Mouse (Mus musculus): ENCODE measurements at regions not wholly inside any gene's neighbourhood (a gene's known extent, or its start where the extent isn't known, plus 50 kb on each side); places are given as distances from the start of the nearest gene placed in this dataset.

- Histone ChIP-seq H3K9ac (replicated peaks; ENCODE audit: low read length, poor library complexity, severe bottlenecking) (no peak overlapping the region), H3K4me2 (ENCODE audit: low read depth, low read length, poor library complexity, severe bottlenecking) (no peak overlapping the region), H3K27me3 (ENCODE audit: insufficient read depth, low read length) (no peaks in the 10 kb centered on the region), H3K4me3 (ENCODE audit: low read depth, low read length) (no peak overlapping the region), H3K27ac (ENCODE audit: low read depth, low read length) (no peak overlapping the region), H3K36me3 (ENCODE audit: insufficient read depth, low read length) (no peaks in the 10 kb centered on the region), H3K4me1 (ENCODE audit: insufficient read depth, low read length) (no peaks in the 10 kb centered on the region), H3K9me3 (ENCODE audit: low read length) (no peaks in the 10 kb centered on the region)
- ATAC-seq (ENCODE audit: low FRiP score) (no peak), DNase-seq (ENCODE audit: low spot score) (no peak)
- WGBS = 44% methylated on average over 8 of the region's 8 CpGs
- TF ChIP-seq CTCF (IDR thresholded peaks at IDR 0.05) = no peak
These were observed 99.6 kb upstream of the Rnaseh2b start for GRCm38 (mm10) chr14:62192814-62193213.

DNA sequence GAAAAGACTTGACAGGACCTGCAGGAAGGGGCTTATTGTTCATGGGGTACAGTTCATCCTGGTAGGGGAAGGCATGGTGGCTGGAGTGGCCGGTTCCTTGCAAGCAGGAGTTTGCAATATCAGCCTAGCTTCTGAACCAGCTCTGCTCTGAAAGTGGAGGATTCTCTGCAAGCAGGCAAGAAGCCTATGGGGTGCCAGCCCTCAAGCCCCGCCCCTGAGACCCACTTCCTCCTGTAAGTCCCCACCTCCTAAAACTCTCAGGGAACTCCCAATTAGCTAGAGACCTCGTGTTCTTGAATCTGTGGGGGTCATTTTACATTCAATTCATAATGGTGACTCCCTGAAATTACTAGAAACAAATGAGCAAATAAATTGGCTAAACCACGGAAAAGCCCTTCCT is 99.0 kb upstream of the Rnaseh2b start:
- Histone ChIP-seq H3K9me3 (ENCODE audit: low read length) (no peaks in the 10 kb centered on the region), H3K27ac (ENCODE audit: low read depth, low read length) (no peak overlapping the region), H3K36me3 (ENCODE audit: insufficient read depth, low read length) (no peaks in the 10 kb centered on the region), H3K4me1 (ENCODE audit: insufficient read depth, low read length) (no peaks in the 10 kb centered on the region), H3K27me3 (ENCODE audit: insufficient read depth, low read length) (no peaks in the 10 kb centered on the region), H3K4me3 (ENCODE audit: low read depth, low read length) (no peak overlapping the region), H3K4me2 (ENCODE audit: low read depth, low read length, poor library complexity, severe bottlenecking) (no peak overlapping the region), H3K9ac (replicated peaks; ENCODE audit: low read length, poor library complexity, severe bottlenecking) (no peak overlapping the region)
- ATAC-seq (ENCODE audit: low FRiP score) = no peak
- DNase-seq (ENCODE audit: low spot score) = no peak
- WGBS = 61% methylated on average over 4 of the region's 4 CpGs
- no peak for TF ChIP-seq CTCF (IDR thresholded peaks at IDR 0.05)

- Histone ChIP-seq H3K9ac (replicated peaks; ENCODE audit: low read length, poor library complexity, severe bottlenecking) (no peak overlapping the region), H3K4me1 (ENCODE audit: insufficient read depth, low read length) (no peaks in the 10 kb centered on the region), H3K27me3 (ENCODE audit: insufficient read depth, low read length) (no peaks in the 10 kb centered on the region), H3K9me3 (ENCODE audit: low read length) (no peaks in the 10 kb centered on the region), H3K4me3 (ENCODE audit: low read depth, low read length) (no peak overlapping the region), H3K27ac (ENCODE audit: low read depth, low read length) (no peak overlapping the region), H3K36me3 (ENCODE audit: insufficient read depth, low read length) (no peaks in the 10 kb centered on the region), H3K4me2 (ENCODE audit: low read depth, low read length, poor library complexity, severe bottlenecking) (no peak overlapping the region)
- no peak for ATAC-seq (ENCODE audit: low FRiP score)
- no peak for DNase-seq (ENCODE audit: low spot score)
- WGBS = 60% methylated on average over 4 of the region's 4 CpGs
- no peak for TF ChIP-seq CTCF (IDR thresholded peaks at IDR 0.05)
These were observed 95.6 kb upstream of the Rnaseh2b start for GRCm38 (mm10) chr14:62196776-62197175.

- Histone ChIP-seq H3K9ac (replicated peaks; ENCODE audit: low read length, poor library complexity, severe bottlenecking) (no peak overlapping the region), H3K27me3 (ENCODE audit: insufficient read depth, low read length) (no peaks in the 10 kb centered on the region), H3K36me3 (ENCODE audit: insufficient read depth, low read length) (no peaks in the 10 kb centered on the region), H3K4me2 (ENCODE audit: low read depth, low read length, poor library complexity, severe bottlenecking) (no peak overlapping the region), H3K4me1 (ENCODE audit: insufficient read depth, low read length) (no peaks in the 10 kb centered on the region), H3K27ac (ENCODE audit: low read depth, low read length) (no peak overlapping the region), H3K9me3 (ENCODE audit: low read length) (no peaks in the 10 kb centered on the region), H3K4me3 (ENCODE audit: low read depth, low read length) (no peak overlapping the region)
- no peak for TF ChIP-seq CTCF (IDR thresholded peaks at IDR 0.05)
- DNase-seq (ENCODE audit: low spot score) (no peak), ATAC-seq (ENCODE audit: low FRiP score) (no peak)
- WGBS = 57% methylated on average over 6 of the region's 6 CpGs
These were observed 93.8 kb upstream of the Rnaseh2b start for GRCm38 (mm10) chr14:62198476-62199190.

- 69% methylated on average over 1 of the region's 1 CpGs for WGBS
These were observed 77.3 kb upstream of the Rnaseh2b start for GRCm38 (mm10) chr14:62215071-62215470.

DNA sequence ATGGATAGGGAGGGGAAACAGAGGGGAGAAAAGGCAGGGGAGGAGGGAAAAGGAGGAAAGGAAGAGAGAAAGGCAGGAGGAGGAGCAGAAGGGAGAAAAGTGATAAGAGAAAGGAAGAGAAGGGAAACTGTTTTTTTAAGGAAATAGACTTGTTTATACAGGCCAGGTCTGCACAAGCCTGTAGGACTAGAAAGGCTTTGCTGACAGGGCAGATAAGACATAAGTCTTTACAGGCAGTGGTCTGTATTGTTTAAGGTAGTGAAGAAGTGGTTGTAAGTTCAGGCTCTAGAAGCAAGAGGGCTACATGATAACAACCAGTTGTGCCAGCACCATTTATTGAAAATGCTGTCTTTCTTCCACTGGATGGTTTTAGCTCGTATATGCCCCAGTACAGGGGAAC is 75.4 kb upstream of the Rnaseh2b start:
- no peak for TF ChIP-seq CTCF (IDR thresholded peaks at IDR 0.05)

More at GRCm38 (mm10) chr14:62215071-62215470, 77.3 kb upstream of the Rnaseh2b start:
- DNase-seq (ENCODE audit: low spot score) (no peak), ATAC-seq (ENCODE audit: low FRiP score) (no peak)
- Histone ChIP-seq H3K4me1 (ENCODE audit: insufficient read depth, low read length) (no peaks in the 10 kb centered on the region), H3K9ac (replicated peaks; ENCODE audit: low read length, poor library complexity, severe bottlenecking) (no peak overlapping the region), H3K9me3 (ENCODE audit: low read length) (no peaks in the 10 kb centered on the region), H3K27ac (ENCODE audit: low read depth, low read length) (no peak overlapping the region), H3K4me3 (ENCODE audit: low read depth, low read length) (no peak overlapping the region), H3K36me3 (ENCODE audit: insufficient read depth, low read length) (no peaks in the 10 kb centered on the region), H3K4me2 (ENCODE audit: low read depth, low read length, poor library complexity, severe bottlenecking) (no peak overlapping the region), H3K27me3 (ENCODE audit: insufficient read depth, low read length) (no peaks in the 10 kb centered on the region)
- TF ChIP-seq CTCF (IDR thresholded peaks at IDR 0.05) = no peak

More for the DNA sequence above, 75.4 kb upstream of the Rnaseh2b start:
- no peaks in the 10 kb centered on the region for H3K27me3 ChIP-seq (ENCODE audit: insufficient read depth, low read length)
- H3K4me1 ChIP-seq (ENCODE audit: insufficient read depth, low read length) = no peaks in the 10 kb centered on the region
- ATAC-seq (ENCODE audit: low FRiP score) (no peak), DNase-seq (ENCODE audit: low spot score) (no peak)
- 100% methylated on average over 1 of the region's 1 CpGs for WGBS
- H3K4me3 ChIP-seq (ENCODE audit: low read depth, low read length) = no peak overlapping the region
- no peak overlapping the region for H3K9ac ChIP-seq (replicated peaks; ENCODE audit: low read length, poor library complexity, severe bottlenecking)
- H3K27ac ChIP-seq (ENCODE audit: low read depth, low read length) = no peak overlapping the region
- H3K36me3 ChIP-seq (ENCODE audit: insufficient read depth, low read length) = no peaks in the 10 kb centered on the region
- H3K4me2 ChIP-seq (ENCODE audit: low read depth, low read length, poor library complexity, severe bottlenecking) = no peak overlapping the region
- H3K9me3 ChIP-seq (ENCODE audit: low read length) = no peaks in the 10 kb centered on the region
